Mouse (Mus musculus) olfactory bulb, adult 2 months (tissue): ENCODE data around the gene Lsmem1. TPM values are rescaled to one million over a fixed set of nuclear protein-coding genes. Genes with fewer than 3 reads are reported as not detected.
"Not testable (repeated sequence)": the region's sequence is repeated elsewhere in the genome, so short reads cannot be mapped to it uniquely, and the experiment has no call there.

Source experiments
- H3K27ac ChIP-seq: fragments of 200-500 bp; 2 replicates; pipeline ENCODE4 v1.5.1; 2012; ENCODE audit warnings: low read depth, low read length; ENCODE audit not compliant: insufficient read depth
- H3K4me1 ChIP-seq: fragments of 200-500 bp; 2 replicates; pipeline ENCODE4 v1.6.1; 2012; ENCODE audit warnings: low read length; ENCODE audit not compliant: control insufficient read depth, insufficient read depth
- H3K4me3 ChIP-seq: fragments of 200-500 bp; 2 replicates; pipeline ENCODE4 v1.5.1; 2012; ENCODE audit warnings: mild to moderate bottlenecking, low read depth, low read length, moderate library complexity; ENCODE audit not compliant: insufficient read depth
- CTCF ChIP-seq: fragments of 200-500 bp; IDR thresholded peaks from 2 replicates; pipeline ENCODE4 v1.5.1; 2012; ENCODE audit warnings: low read depth, mild to moderate bottlenecking, low read length, moderate library complexity; ENCODE audit not compliant: insufficient read depth
- POLR2A ChIP-seq: fragments of 200-500 bp; IDR thresholded peaks from 2 replicates; pipeline ENCODE4 v1.6.1; 2012; ENCODE audit warnings: mild to moderate bottlenecking, low read depth, low read length, moderate library complexity; ENCODE audit not compliant: insufficient read depth
- WGBS: fragments of 180-500 bp; shearing (Covaris S2); methylation state at CpG from one replicate; pipeline ENCODE4 v1.1.7; 2018; 5-methylcytosine and 5-hydroxymethylcytosine counted together
- polyA plus RNA-seq: library from polyadenylated mRNA; stranded (reverse); fragments of >200 nt; gene quantifications from 2 replicates; pipeline ENCODE4 v1.2.4, GENCODE M21; 2012; ENCODE audit warnings: low replicate concordance; ENCODE audit not compliant: missing spikeins, insufficient read depth, insufficient read length

The Lsmem1 gene
- polyA plus RNA-seq, 1 experiment, result not detected

DNA sequence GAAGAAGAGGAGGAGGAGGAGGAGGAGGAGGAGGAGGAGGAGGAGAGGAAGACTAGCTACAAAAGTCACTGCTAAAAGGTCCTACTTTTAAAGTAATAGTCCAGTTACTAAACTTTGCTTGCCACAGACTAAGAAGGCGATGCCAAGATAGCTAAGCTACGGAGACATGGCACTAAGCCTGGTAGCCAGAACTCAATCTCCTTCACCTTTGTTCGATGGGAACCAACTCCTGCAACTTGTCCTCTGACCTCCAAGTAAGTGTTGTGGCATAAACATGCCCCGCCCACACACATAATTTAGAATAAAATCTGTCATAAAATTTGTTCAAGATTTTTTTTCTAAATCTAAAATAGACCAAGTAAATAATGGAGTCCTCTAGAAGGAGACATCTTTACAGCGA is 1.3 kb downstream of the Lsmem1 start:
- TF ChIP-seq CTCF, result no peak
- no peak for TF ChIP-seq POLR2A
- H3K4me1 ChIP-seq, result no peaks in the 10 kb centered on the region
- 80% methylated on average over 5 of the region's 5 CpGs for WGBS
- H3K4me3 ChIP-seq, result no peak overlapping the region
- H3K27ac ChIP-seq, result no peak overlapping the region

DNA sequence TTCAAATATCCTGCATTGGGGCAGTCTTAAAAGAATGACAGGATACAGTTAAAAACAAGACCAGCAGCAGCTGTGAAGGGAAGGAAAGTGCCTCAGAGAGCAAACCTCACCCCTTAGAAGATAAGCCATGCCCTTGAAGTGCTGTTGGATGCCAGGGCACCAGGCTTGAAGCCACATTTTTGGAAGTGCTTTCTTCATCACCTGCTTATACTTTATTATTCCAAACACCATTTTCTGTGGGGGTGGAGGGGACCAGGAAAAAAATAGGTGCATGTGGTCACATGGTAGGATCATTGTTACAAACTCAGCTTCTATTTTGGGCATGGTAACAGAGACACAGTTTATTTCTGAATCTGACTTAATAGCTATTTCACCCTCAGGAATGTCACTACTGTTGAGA is 1.8 kb downstream of the Lsmem1 start:
- Histone ChIP-seq H3K27ac (no peak overlapping the region; the same call in 1 of the 2 replicates), H3K4me3 (no peak overlapping the region), H3K4me1 (no peaks in the 10 kb centered on the region)
- no peak for TF ChIP-seq CTCF
- TF ChIP-seq POLR2A, result no peak

DNA sequence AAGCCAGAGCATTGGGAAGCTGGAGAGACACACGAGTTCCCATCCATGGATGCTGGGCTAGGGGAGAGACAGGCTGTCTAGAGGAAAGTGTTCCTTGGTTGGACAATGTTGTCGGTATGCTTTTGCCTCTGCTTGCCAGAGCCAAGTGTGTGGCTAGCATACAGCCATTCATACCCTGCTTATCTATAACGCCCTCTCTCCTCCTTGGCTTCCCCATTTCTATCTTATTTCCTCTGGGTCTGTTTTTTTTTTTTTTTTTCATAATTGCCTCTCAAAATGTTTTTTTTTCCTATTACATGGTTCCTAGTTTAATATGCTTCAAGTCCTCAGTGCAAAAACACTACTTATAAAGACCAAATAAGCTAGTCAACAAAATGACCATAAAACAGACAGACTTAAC is 13.8 kb downstream of the Lsmem1 start:
- no peak overlapping the region for H3K27ac ChIP-seq
- no peak for TF ChIP-seq POLR2A
- TF ChIP-seq CTCF, result no peak
- WGBS, result 88% methylated on average over 3 of the region's 3 CpGs

DNA sequence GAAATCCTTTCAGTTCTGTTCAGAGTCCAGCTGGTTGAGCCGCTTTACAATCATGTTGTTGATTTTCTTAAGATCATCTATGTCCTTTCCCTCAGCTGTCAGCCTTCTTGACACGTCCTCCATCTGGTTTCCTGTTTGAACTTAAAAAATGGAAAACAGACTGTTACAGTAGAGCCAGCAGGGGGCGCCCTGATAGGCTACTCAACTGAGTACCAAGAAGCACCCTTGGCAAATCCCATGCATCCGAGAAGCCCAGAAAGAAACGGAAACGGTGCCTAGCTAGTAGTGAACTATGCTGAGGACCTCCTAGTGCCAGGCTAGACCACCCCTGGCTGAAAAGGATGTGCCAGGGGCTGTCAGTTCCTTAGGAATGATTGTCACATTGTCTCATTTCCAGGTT is 22.2 kb downstream of the Lsmem1 start:
- H3K27ac ChIP-seq, result no peak overlapping the region
- no peak overlapping the region for H3K4me3 ChIP-seq
- WGBS, result 64% methylated on average over 6 of the region's 6 CpGs
- TF ChIP-seq CTCF (no peak), POLR2A (no peak)
- no peaks in the 10 kb centered on the region for H3K4me1 ChIP-seq

More for the DNA sequence above, 13.8 kb downstream of the Lsmem1 start:
- H3K4me3 ChIP-seq, result no peak overlapping the region
- H3K4me1 ChIP-seq, result no peaks in the 10 kb centered on the region

DNA sequence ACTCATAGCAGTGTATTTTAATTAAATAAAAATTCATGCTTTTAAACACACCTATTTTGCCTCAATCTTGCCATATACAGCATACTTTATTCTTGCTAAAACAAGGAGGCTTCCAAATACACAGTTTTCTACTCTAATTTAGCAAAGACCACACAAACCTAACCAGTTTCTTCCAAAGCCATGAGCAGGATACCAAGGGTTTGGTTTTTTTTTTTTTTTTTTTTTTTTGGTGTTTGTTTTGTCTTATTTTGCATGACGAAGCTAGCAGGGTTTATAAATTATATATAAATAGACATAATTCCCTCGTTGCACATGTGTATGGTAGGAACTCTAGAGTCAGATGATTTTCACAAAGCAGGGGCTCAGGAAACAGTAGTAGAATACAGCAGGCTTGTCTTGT is 23.1 kb downstream of the Lsmem1 start:
- Histone ChIP-seq H3K4me3 (no peak overlapping the region), H3K4me1 (no peaks in the 10 kb centered on the region), H3K27ac (no peak overlapping the region)
- TF ChIP-seq POLR2A, result no peak
- no peak for TF ChIP-seq CTCF
- 93% methylated on average over 2 of the region's 2 CpGs for WGBS

DNA sequence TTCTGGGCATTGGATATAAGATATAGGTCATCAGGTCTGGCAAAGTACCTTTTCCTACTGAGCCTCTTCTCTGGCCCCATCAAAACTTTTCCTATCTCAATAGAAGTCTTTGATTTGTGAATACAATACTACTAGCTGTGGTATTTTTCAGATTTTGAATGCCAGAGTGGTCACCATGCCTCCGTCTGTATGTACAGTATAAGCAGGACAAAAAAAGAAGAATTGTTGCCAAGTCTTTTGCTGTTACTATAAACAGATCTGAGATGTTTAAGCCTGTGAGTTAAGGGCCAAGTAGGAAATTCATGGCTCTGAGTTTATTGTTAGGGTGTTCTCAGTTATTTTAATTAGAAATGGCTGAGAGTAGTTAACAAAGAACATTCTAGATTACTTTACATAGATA is 24.1 kb downstream of the Lsmem1 start:
- not testable (repeated sequence) for H3K4me3 ChIP-seq, H3K4me1 ChIP-seq, H3K27ac ChIP-seq
- WGBS, result 28% methylated on average over 1 of the region's 1 CpGs

DNA sequence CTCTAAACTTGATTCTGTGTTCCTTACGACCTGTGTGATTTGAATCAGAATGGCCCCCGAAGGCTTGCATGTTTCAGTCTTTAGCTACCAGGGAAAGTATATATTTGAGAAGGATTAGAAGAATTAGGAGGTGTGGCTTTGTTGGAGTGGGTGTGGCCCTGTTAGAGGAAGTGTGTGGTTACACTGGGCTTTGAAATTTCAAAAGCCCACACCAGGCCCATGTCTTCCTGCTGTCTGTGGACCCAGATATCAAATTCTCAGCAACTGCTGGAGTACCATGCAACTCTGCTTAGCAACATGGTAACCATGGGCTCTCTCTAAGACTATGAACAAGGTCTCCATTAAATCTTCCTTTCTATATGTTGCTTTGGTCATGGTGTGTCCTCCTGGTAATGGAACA is 27.7 kb downstream of the Lsmem1 start:
- H3K4me3 ChIP-seq, result no peak overlapping the region
- 93% methylated on average over 2 of the region's 2 CpGs for WGBS
- TF ChIP-seq POLR2A (no peak), CTCF (no peak)

DNA sequence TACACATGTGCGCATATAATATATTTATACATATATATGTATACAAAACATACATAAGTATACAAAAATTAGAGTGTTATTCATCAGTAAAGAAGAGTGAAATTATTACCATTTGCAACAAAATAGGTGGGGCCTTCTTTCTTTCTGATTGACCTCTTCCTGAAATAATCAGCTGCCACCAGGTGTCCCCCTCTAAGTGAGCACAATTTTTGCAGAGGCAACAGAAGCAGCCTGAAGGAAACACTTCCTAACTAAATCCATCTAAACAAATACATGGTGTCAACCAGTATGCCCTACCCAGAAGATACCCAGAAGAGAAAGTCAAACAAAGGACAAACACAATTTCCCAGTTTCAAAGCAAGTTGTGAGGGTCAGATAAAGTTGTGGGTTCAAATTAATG is 29.6 kb downstream of the Lsmem1 start:
- no peak overlapping the region for H3K27ac ChIP-seq
- no peaks in the 10 kb centered on the region for H3K4me1 ChIP-seq
- 100% methylated on average over 1 of the region's 1 CpGs for WGBS
- no peak overlapping the region for H3K4me3 ChIP-seq
- TF ChIP-seq CTCF, result no peak
- TF ChIP-seq POLR2A, result no peak

More for the DNA sequence above, 27.7 kb downstream of the Lsmem1 start:
- no peaks in the 10 kb centered on the region for H3K4me1 ChIP-seq
- no peak overlapping the region for H3K27ac ChIP-seq

DNA sequence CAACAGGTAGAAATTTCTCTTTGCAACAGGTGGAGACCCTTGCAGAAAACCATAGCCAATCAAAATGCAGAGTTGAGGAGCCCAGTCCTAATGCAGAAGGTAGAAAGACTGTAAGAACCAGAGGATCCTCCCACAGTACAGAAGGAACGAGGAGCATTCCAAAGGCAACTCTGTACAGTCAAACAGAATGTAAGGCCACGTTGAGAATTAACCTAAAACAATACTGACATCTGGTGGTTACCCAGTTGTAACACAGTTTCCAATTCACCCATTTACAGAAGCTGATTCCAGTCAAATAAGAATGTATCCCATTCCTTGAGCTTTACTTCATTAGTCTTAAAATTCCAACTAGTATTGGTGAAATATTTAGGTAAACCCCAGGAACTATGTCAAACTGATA is 34.7 kb downstream of the Lsmem1 start:
- Histone ChIP-seq H3K27ac (no peak overlapping the region), H3K4me3 (no peak overlapping the region), H3K4me1 (no peaks in the 10 kb centered on the region)
- TF ChIP-seq POLR2A, result no peak
- TF ChIP-seq CTCF, result no peak
- WGBS, result 3% methylated on average over 2 of the region's 2 CpGs

DNA sequence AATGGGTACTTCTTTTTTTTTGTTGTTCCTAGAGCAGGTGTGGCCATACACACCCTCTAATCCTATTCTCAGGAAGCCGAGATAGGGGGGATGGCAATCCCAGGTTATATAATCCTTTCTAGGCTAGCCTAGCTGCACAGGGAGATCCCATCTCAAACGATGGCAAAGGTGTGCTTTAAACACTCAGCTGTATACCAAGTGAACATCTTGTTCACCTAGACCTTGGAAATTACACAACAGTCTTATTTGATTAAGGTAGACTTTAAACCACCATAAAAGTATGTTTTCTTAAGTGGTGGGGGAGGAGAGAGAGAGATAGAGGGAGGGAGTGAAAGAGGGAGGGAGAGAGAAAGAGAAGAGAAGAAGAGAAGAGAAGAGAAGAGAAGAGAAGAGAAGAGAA is 38.5 kb downstream of the Lsmem1 start:
- TF ChIP-seq POLR2A (no peak), CTCF (no peak)
- WGBS, result 83% methylated on average over 2 of the region's 2 CpGs
- H3K27ac ChIP-seq, result no peak overlapping the region
- no peaks in the 10 kb centered on the region for H3K4me1 ChIP-seq
- no peak overlapping the region for H3K4me3 ChIP-seq

DNA sequence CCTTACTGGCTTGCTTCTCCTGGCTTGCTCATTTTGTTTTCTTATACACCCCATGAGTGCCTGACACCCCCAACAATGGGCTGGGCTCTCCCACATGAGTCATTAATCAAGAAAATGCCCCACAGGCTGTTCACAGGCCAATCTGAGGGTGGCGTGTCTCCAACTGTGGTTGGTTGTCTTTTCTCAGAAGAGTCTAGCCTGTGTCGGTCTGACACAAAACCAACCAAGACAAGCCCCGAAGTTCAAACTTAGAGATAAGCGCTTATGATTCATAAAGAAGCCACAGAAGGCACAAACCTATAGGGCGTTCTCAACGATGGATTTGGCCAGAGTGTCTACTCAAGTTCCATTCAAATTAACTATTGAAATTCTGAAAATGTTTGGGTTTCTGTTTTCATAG is 45.1 kb downstream of the Lsmem1 start:
- TF ChIP-seq POLR2A (no peak), CTCF (no peak)
- no peak overlapping the region for H3K4me3 ChIP-seq
- no peak overlapping the region for H3K27ac ChIP-seq
- H3K4me1 ChIP-seq, result no peaks in the 10 kb centered on the region
- WGBS, result 95% methylated on average over 6 of the region's 6 CpGs
